Mouse (Mus musculus): ENCODE measurements around the gene Olfr288.

The Olfr288 gene

GRCm38 (mm10) chr15:98195442-98195841 lies at the start of gene Olfr288:
Gene Olfr288 (minus strand): TSS chr15:98195542.
- DNase-seq (ENCODE audit: low read depth, low spot score): no peak

DNA sequence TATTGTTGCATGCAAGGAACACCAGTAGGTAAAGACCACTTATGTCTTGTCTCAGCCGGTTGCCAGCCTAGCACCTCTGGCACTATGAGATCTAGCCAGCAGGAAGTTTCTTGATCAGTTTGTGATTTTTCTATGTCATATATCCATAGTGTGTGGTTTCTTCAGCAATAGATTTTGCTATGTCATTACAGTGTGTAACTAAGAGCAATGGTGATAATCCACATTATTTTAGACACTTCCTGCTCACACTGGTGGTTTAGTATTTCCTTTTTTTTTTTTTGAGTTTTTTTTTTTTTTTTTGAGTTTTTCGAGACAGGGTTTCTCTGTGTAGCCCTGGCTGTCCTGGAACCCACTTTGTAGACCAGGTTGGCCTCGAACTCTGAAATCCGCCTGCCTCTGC lies 40.1 kb upstream of the Olfr288 start:
- DNase-seq (ENCODE audit: low read depth, low spot score): no peak

DNA sequence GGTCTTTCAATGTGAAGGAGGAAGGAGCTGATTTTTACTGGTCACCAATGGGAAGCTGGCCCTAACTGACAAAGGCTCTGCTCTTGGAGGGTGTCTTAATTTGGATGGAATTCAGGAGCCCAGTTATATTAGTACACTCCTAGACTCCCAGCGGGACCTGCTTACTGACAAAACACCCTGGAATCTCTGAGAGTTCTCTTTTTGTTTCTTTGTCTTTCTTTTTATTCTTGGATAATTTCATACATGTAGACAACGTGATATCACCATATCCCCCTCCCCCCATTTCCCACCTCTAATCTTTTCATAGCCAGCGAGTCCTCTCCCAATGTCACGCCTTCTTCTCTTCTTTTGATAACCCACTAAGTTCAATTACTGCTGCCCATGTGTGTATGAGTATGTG lies 39.0 kb upstream of the Olfr288 start, which contains the start of gene Olfr286:
Olfr286 (minus strand) TSS at position 101 of the 400 bp plus-strand sequence.
- no peak for DNase-seq (ENCODE audit: low read depth, low spot score)

DNA sequence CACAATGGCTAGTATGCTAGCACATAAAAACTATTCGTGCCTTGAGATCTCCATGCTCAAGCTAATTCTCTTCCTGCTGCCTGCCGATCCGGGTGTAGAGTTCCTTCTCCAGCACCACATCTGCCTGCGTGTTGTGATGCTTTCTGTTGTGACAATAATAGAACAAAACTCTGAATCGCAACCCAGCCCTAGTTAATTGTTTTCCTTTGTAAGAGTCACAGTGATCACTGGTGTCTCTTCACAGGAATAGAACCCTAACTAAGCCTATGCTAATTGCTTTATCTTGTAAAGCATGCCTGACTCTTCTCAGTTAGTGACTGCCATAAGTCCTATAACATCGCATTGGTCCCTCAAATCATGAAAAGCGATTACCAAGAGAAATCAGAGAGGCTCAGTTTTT lies 30.8 kb upstream of the Olfr288 start:
- DNase-seq (ENCODE audit: low read depth, low spot score): no peak

- DNase-seq (ENCODE audit: low read depth, low spot score): no peak
Measured at GRCm38 (mm10) chr15:98225610-98226009, 30.3 kb upstream of the Olfr288 start.

DNA sequence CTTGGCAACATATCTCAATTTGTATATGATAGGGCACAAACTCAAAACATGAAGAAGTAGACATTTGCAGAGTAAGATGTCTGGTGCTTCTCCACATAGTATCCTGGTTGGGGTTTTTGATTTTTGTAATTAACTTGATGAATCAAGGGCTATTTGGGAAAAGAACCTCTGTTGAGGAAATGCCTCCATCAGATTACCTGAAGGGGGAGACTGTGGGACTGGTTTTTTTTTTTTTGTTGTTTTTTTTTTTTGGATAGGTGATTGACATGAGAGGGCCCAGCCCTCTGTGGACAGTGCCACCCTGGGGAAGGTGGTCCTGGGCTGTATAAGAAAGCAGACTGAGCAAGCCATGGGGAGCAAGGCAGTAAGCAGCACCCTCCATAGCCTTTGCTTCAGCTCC lies 27.0 kb upstream of the Olfr288 start:
- DNase-seq (ENCODE audit: low read depth, low spot score): no peak

DNA sequence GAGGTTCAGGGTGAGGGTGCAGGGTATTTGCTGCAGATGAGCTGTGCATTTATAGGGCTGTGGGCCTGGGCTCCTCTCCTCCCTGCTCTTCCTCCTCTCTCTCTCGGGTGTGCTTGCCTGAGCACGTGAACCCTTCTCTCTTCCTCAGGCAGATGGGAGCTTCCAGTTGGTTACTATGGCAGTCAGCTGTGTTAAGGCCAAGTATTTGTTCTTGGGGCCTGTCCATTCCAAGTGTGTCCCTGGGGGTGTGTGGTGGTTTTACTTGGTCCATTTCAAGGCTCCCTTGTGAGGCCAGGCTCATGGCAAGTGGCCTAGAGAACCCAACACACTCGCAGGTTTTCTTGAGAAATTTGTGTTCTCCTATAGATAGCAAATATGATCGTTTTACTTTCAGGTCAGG lies 25.5 kb upstream of the Olfr288 start, which contains the start of the genes Gm44579 and Olfr287:
Gm44579 (minus strand) TSS at position 101 of the 400 bp plus-strand sequence.
Olfr287 (minus strand) TSS at position 180 of the 400 bp plus-strand sequence.
- DNase-seq (ENCODE audit: low read depth, low spot score): no peak

DNA sequence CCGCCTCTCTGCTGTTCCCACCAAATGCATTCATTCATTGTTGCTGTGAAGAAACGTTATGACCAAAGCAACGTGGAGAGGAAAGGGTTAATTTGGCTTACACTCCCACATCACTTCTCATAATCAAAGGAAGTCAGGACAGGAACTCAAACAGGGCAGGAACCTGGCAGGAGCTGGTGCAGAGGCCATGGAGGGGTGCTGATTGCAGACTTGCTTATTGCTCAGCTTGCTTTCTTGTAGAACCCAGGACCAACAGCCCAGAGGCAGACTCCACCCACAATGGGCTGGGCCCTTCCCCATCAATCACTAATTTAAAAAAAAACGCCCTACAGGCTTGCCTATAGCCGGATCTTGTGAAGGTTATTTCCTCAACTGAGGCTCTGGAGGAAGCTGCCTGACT lies 18.8 kb upstream of the Olfr288 start:
- no peak for DNase-seq (ENCODE audit: low read depth, low spot score)

GRCm38 (mm10) chr15:98213336-98213870 lies 18.1 kb upstream of the Olfr288 start:
- DNase-seq (ENCODE audit: low read depth, low spot score): no peak

GRCm38 (mm10) chr15:98209676-98210075 lies 14.3 kb upstream of the Olfr288 start:
- no peak for DNase-seq (ENCODE audit: low read depth, low spot score)

GRCm38 (mm10) chr15:98184456-98184855 lies 10.9 kb downstream of the Olfr288 start:
- no peak for DNase-seq (ENCODE audit: low read depth, low spot score)

DNA sequence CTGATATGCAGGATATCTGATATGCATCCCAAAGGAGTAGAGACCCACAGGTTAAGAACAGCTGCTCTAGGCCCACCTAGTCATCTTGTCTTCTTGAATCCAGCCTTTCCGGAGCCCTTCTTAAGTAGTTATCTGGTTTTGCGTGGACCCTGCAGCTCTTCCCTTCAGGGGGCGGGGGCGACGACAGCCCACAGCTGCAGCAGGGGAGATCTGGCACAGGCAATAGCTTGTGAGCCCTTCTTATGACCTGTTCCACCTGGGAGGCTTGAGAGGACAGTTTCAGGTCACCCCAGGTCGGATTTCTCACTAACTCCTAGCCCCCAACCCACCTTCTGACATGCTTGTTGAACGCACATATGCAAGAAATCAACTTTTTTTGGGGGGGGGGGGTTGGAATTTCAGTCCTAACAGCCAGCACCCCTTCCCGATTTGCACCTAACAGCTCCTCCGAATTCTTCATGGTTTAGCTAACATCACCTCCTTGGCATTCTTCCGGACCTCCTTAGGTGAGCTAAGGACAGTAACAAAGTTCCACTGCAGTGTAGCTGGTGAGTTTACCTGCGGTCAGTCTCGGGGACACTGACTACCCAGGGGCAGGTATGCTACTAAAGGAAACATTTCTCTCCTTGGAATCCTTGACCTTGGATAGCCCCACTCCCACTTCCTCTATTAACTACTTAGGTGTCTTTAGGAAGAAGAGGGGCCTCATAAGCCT lies 13.3 kb downstream of the Olfr288 start:
- no peak for DNase-seq (ENCODE audit: low read depth, low spot score)

- DNase-seq (ENCODE audit: low read depth, low spot score): peak; percentile 80
Measured at GRCm38 (mm10) chr15:98181132-98181711, 14.1 kb downstream of the Olfr288 start.

GRCm38 (mm10) chr15:98180567-98181131 lies 14.7 kb downstream of the Olfr288 start:
- DNase-seq (ENCODE audit: low read depth, low spot score): no peak

GRCm38 (mm10) chr15:98177320-98177719 lies 18.0 kb downstream of the Olfr288 start:
- DNase-seq (ENCODE audit: low read depth, low spot score): no peak

DNA sequence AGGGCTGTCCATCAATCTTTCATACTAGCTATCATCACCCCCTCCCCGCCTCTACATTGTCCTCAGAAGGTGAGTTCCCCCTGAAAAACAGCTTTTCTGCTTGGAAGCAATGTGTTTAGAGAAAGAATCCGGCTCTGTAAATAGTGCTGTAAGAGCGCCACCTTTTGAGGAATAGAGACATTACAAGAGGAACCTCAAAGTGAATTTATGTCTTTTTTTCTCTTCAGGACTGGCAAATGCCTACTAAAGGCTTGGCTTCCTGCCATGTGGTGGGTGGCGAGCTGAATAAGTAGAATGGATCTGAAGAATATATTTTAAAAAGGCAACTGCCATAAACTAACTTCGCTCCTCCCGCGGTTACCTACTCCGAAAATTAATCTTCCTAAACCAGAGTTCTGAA lies 21.5 kb downstream of the Olfr288 start:
- DNase-seq (ENCODE audit: low read depth, low spot score): peak; percentile 55

DNA sequence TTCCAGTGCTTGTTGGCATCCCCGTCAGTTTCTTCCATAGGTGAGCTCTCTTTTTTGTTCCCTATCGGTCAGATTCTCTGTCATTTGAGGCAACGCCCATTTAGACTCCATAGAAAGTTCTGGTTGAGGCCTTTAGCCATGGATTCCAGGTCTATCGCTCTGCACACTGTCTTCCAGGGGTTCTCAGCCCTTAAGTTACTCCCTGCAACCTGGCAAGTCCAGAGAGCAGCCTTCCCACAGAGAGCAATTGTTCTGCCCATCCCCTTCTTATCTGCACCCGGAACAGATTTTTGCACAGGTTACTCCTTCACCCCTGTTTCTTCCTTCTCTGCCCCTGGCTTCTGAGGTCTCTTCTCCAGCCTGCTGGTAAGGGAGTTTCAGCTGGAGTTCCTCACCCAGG lies 23.2 kb downstream of the Olfr288 start:
- DNase-seq (ENCODE audit: low read depth, low spot score): no peak

- no peak for DNase-seq (ENCODE audit: low read depth, low spot score)
Measured at GRCm38 (mm10) chr15:98170917-98171316, 24.4 kb downstream of the Olfr288 start.

DNA sequence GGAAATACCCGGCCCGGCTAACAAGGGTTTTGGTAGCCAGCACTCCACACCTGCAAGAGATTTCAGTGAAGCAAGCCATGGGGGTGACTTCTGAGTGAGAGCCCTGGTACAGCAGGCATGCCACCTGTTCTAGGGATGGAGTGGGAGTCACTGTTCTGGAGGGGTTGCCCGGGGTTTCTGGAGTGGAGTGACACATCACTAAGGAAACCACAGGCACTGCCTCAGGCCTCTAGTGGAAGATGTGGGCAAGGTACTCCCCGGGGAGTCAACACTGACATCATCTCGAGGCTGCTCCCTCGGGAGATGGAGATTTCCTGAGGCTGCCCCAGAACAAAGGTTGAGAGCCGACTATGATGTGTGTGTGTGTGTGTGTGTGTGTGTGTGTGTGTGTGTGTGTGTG lies 25.0 kb downstream of the Olfr288 start:
- DNase-seq (ENCODE audit: low read depth, low spot score): no peak

DNA sequence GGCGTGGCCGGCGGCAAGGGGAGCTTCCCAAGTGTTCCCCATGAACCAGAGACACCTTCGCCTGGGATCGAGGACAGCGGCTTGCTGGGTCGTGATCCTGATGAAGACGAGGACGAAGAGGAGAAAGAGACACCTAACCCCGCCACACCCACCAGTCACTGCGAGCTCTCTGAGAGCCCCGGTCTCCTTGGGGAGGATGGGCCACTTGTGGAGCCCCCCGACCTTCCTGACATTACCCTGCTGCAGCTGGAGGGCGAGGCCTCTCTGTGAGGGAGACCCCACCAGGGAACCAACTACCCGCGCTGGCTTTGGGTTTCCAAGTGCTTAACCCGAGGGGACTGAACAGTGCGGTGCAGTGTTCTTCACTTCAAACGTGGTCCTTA lies 26.7 kb downstream of the Olfr288 start:
- no peak for DNase-seq (ENCODE audit: low read depth, low spot score)

DNA sequence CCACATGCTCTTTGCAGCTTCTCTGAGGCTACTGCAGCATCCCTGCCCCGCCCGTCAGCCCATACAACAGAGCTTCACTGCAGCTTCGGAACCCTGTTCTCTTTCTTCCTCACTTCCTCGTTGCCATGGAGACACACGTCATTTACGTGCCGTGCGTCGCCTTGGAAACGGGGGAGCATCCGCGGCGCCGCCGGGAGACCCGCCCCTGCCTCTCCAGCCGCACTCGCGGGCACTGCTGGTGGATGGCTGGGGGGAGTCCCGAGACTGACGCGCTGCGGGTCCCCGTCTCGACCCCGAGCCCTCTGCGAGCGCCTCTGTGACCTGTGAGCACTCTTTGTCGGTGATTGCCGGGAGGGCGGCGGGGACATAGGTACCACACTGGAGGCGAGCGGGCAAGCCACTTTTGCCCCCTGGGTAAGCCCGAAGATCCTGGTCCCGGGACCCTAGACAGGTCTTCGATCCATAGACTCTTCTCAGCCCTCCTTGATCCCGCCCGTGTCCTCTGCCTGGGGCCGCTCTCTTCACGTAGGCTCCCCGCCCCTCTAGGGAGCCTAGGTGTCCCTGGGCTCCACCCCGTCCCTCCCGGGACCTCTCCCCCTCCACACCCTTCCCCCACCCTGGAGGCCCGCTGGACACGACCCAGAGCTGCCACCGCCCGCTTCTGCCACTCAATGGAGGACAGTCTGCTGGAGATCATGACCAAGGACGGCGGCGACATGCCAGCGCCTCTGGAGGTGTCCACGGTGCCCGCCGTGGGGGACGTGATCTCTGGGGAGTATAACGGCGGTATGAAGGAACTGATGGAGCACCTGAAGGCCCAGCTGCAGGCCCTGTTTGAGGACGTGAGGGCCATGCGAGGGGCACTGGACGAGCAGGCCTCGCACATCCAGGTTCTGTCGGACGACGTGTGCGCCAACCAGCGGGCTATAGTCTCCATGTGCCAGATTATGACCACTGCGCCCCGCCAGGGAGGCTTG lies 27.4 kb downstream of the Olfr288 start:
- DNase-seq (ENCODE audit: low read depth, low spot score): peak; percentile 95

Measured in brain, embryonic 18.5 days (tissue).